Mouse (Mus musculus): Measurements from ENCODE around the gene Cnnm3. TPM values are rescaled to one million over a fixed set of nuclear protein-coding genes. Genes with fewer than 3 reads are reported as not detected.

The Cnnm3 gene
- polyA plus RNA-seq, 1 experiment from 2014 or later, result 3.2 TPM

DNA sequence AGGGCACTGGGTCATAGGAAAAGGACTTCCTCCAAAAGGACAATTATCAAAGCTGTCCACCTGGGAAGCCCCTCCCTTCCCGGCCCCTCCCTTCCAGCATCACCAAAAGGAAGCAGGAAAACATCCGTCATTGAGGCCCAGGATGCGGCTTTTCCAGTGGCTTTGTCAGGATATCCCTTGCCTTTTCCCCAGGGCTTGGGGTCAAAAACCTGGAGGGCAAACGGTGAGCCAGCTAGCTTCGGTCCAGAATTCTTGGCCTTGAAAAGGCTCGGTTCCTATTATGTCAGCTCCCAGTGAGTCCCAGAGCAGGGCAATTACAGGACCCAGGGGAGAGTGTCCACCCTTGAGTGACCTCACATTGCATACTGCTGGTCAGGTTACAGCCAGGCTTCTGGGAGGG is 49.2 kb downstream of the Cnnm3 start:
- Histone ChIP-seq H3K27ac (peak overlapping the region; percentile 21), H3K4me2 (no peak overlapping the region)
- 43% methylated on average over 6 of the region's 6 CpGs for WGBS

DNA sequence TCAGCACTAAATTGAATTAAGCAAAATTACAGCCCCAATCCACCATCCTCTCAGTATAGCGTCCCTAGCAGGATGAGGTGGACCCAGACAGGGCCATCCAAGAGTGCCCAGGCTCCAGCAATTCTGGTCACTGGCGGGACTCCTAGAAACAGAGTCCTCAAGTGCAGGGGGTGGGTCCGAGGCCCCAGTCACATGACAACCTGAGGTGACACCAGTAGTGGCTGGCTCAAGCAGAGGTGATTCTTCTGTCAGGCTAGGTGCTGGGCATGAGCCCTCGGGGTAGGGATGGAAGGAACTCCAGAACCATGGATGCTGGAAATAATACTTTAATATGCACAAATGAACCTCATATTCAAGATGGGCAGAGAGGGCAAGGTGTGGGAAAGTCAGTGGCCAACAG is 50.7 kb downstream of the Cnnm3 start:
- ATAC-seq (ENCODE audit: borderline replicate concordance, extremely low read depth, low FRiP score, low TSS enrichment), result no peak
- Histone ChIP-seq H3K9ac (no peak overlapping the region), H3K4me1 (peaks cover 29% of the 10 kb centered on the region), H3K27me3 (no peaks in the 10 kb centered on the region), H3K9me3 (no peaks in the 10 kb centered on the region), H3K36me3 (no peaks in the 10 kb centered on the region), H3K4me2 (no peak overlapping the region), H3K27ac (no peak overlapping the region), H3K4me3 (no peak overlapping the region)
- 51% methylated on average over 4 of the region's 4 CpGs for WGBS

More for the DNA sequence above, 49.2 kb downstream of the Cnnm3 start:
- H3K36me3 ChIP-seq, result no peaks in the 10 kb centered on the region
- H3K4me1 ChIP-seq, result peaks cover 23% of the 10 kb centered on the region
- ATAC-seq (ENCODE audit: borderline replicate concordance, extremely low read depth, low FRiP score, low TSS enrichment), result no peak
- H3K9me3 ChIP-seq, result no peaks in the 10 kb centered on the region
- no peak overlapping the region for H3K4me3 ChIP-seq
- H3K27me3 ChIP-seq, result no peaks in the 10 kb centered on the region
- H3K9ac ChIP-seq, result no peak overlapping the region

DNA sequence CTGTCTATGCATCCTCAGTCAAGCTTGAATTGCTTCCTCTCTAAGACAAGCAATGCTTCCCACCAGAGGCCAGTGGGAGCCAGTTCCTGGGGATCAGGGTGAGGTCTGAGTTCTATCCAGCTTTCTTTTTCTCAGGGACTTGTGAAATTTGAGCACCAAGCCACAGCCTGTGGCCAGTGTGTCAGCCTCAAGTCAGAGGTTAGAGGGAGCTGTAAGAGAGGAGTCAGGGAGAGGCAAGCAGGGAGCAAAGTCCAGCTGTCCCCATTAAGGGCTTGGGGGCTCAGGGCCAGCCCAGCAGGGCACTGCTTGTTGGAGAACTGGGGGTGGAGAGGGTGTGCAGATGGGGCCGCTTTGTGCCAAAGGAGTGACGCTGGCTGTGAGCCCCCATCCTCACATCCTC is 51.5 kb downstream of the Cnnm3 start:
- Histone ChIP-seq H3K9ac (no peak overlapping the region), H3K27me3 (no peaks in the 10 kb centered on the region), H3K4me2 (no peak overlapping the region), H3K9me3 (no peaks in the 10 kb centered on the region), H3K4me1 (peaks cover 35% of the 10 kb centered on the region), H3K27ac (no peak overlapping the region), H3K4me3 (no peak overlapping the region), H3K36me3 (no peaks in the 10 kb centered on the region)
- no peak for ATAC-seq (ENCODE audit: borderline replicate concordance, extremely low read depth, low FRiP score, low TSS enrichment)
- 74% methylated on average over 2 of the region's 2 CpGs for WGBS

DNA sequence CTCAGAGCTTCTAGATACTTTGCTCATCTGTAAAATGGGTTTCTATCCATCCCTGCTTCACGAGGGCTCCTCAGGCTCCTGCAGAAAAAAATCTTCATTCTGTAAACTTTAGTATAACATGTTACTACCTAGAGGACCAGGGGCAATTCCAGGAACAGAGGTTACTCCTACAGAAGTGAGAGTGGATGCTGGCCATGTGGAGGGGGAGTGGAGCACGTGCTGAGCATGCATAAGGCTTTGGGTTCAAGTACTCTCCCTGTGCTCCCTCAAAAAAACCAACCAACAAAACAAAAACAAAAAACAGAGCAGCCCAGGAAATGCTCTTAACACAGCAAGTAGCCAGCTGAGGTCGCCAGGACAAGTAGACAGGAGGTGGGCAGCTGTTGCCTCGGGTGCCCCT is 52.0 kb downstream of the Cnnm3 start:
- Histone ChIP-seq H3K4me3 (no peak overlapping the region), H3K36me3 (no peaks in the 10 kb centered on the region), H3K27ac (no peak overlapping the region), H3K9ac (no peak overlapping the region), H3K4me1 (peaks cover 38% of the 10 kb centered on the region), H3K4me2 (no peak overlapping the region), H3K27me3 (no peaks in the 10 kb centered on the region), H3K9me3 (no peaks in the 10 kb centered on the region)
- no peak for ATAC-seq (ENCODE audit: borderline replicate concordance, extremely low read depth, low FRiP score, low TSS enrichment)
- 68% methylated on average over 4 of the region's 4 CpGs for WGBS

DNA sequence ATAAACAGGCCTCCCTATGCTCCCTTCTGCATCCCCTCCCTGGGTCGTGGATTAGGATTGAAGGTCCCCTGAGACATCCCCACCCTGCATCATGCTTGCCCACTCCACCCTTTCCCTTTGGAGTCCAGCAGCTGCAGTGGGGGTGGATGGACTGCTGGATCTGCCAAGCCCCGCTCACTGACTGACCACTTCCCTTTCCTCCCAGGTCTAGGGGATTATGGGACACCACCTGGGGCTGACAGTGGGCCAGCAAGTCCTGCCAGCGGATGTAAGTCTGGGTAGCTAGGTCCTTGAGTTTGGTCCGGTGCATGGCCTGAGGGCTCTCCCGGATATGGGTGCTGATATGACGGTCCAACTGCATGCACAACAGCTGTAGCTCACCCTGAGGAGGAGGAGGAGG is 52.4 kb downstream of the Cnnm3 start:
- H3K27ac ChIP-seq, result no peak overlapping the region
- no peaks in the 10 kb centered on the region for H3K9me3 ChIP-seq
- no peak overlapping the region for H3K4me2 ChIP-seq
- peaks cover 38% of the 10 kb centered on the region for H3K4me1 ChIP-seq
- WGBS, result 74% methylated on average over 6 of the region's 6 CpGs
- no peak overlapping the region for H3K4me3 ChIP-seq
- H3K27me3 ChIP-seq, result no peaks in the 10 kb centered on the region
- no peak overlapping the region for H3K9ac ChIP-seq
- no peaks in the 10 kb centered on the region for H3K36me3 ChIP-seq
- no peak for ATAC-seq (ENCODE audit: borderline replicate concordance, extremely low read depth, low FRiP score, low TSS enrichment)

DNA sequence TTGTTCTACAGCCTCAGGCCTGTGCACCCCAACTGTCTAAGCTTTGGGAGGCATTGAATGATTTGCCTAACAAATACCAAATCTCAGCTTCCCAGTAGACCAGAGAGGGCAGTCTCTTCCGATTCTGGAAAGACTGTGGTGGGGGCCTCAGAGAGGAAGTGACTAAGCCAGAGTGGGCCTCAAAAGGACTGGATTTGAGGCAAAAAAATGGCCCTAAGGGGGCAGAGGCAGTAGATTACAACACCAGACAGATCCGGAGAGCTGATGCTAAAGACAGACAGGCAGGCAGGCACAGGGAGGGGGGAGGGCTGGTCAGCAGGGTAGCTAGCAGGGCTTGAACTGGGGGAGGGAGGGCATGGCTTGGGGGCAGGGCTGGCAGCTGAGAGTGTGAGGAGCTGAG is 54.8 kb downstream of the Cnnm3 start:
- ATAC-seq (ENCODE audit: borderline replicate concordance, extremely low read depth, low FRiP score, low TSS enrichment), result no peak
- Histone ChIP-seq H3K27ac (no peak overlapping the region), H3K27me3 (no peaks in the 10 kb centered on the region), H3K9me3 (no peaks in the 10 kb centered on the region), H3K9ac (no peak overlapping the region), H3K4me1 (peaks cover 43% of the 10 kb centered on the region), H3K36me3 (no peaks in the 10 kb centered on the region), H3K4me2 (no peak overlapping the region), H3K4me3 (no peak overlapping the region)
- 15% methylated on average over 2 of the region's 2 CpGs for WGBS

DNA sequence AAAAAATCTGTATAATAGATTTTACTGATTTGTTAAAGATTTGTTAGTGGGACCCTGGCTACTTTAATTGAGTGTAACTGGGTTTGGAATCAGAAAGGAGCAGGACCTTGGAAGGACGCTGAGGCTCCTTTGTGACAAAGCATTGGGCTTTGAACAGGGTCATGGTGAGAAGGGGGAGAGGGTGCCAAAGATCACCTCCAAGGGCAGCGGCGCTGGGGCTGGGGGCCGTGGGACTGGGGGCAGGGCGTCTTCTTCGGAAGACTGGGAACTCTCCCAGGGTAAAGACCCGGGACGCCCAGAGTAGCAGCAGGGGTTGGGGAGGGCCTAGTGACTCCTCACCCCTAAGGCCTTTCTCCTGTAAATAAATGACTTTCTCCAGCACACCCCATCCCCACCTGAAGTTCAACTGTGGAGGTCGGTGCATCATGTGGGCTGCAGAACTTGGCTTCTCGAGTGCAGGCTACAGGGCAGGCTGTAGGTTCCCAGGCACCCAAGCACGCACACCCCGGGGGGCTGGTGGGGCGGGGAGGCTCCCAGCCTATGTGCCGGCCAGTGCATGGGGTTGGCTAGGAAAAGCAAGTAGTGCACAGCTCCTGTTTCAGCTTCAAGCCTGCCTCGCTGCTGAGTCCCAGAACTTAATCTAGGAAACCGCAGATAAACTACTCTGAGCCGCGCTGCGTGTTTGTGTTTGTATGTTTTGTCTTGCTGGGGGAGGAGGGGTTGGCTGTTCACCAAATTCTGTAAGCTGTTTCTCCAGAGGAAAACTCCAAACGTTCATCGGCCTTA is 56.3 kb downstream of the Cnnm3 start:
- H3K4me2 ChIP-seq, result no peak overlapping the region
- peak; percentile 44; the same call in 1 of the 2 replicates for ATAC-seq (ENCODE audit: borderline replicate concordance, extremely low read depth, low FRiP score, low TSS enrichment)

DNA sequence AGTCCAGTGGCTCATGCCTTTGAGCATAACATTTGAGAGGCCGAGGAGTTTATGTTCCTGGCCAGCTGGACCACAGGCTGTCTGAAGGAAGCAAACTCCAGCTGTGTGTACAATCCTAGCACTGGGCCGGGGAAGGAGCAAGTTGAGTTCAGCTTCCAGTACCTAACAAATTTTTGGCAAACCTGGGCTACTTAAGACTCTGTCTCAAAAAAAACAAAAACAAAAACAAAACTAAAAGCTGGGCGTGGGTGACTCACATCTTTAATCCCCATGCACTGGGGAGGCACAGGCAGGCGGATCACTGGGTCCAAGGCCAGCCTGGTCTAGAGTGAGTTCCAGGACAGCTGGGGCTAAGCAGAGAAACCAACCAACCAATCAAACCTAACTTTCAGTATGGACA is 57.1 kb downstream of the Cnnm3 start:
- H3K27ac ChIP-seq, result peak overlapping the region; percentile 59
- no peak overlapping the region for H3K9ac ChIP-seq
- no peak for ATAC-seq (ENCODE audit: borderline replicate concordance, extremely low read depth, low FRiP score, low TSS enrichment)
- H3K4me3 ChIP-seq, result no peak overlapping the region
- WGBS, result 47% methylated on average over 4 of the region's 4 CpGs
- no peak overlapping the region for H3K4me2 ChIP-seq
- no peaks in the 10 kb centered on the region for H3K9me3 ChIP-seq
- H3K27me3 ChIP-seq, result no peaks in the 10 kb centered on the region
- no peaks in the 10 kb centered on the region for H3K36me3 ChIP-seq
- peaks cover 57% of the 10 kb centered on the region for H3K4me1 ChIP-seq

More for the DNA sequence above, 56.3 kb downstream of the Cnnm3 start:
- Histone ChIP-seq H3K9me3 (no peaks in the 10 kb centered on the region), H3K4me1 (peaks cover 49% of the 10 kb centered on the region), H3K4me3 (no peak overlapping the region), H3K36me3 (no peaks in the 10 kb centered on the region), H3K27ac (peak overlapping the region; percentile 59), H3K9ac (no peak overlapping the region), H3K27me3 (no peaks in the 10 kb centered on the region)
- 35% methylated on average over 21 of the region's 21 CpGs for WGBS

DNA sequence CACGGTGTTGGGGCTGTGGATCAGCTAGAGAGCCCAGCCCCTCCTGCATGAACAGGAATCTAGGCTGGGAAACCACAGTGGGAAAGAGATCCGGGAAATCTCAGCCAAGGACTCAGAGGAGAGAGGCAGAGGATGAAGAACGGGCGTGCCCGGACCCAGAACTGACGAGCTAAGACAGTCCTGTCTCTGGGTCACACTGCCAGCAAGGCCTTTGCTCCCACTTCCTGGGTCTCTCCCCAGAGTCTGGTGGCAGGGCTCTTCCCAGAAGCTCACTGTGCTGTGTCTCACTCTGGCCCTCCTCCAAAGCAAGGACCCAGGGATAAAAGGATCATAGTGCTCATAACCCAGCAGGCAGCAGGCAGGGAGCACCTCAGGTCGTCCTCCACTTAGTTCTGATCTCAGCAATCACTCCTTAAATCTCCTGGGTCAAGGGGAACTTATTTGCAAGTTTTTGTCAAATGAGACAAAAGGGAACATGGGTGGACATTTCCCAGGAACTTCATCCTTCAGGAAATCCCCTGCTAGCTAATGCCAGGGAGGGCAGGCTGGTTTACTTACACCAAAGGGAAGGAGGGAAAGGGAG is 58.1 kb downstream of the Cnnm3 start:
- no peak overlapping the region for H3K9ac ChIP-seq
- ATAC-seq (ENCODE audit: borderline replicate concordance, extremely low read depth, low FRiP score, low TSS enrichment), result no peak
- WGBS, result 50% methylated on average over 7 of the region's 7 CpGs
- H3K36me3 ChIP-seq, result no peaks in the 10 kb centered on the region
- H3K27me3 ChIP-seq, result no peaks in the 10 kb centered on the region
- H3K9me3 ChIP-seq, result no peaks in the 10 kb centered on the region
- peak overlapping the region; percentile 59 for H3K27ac ChIP-seq
- no peak overlapping the region for H3K4me3 ChIP-seq
- peaks cover 67% of the 10 kb centered on the region for H3K4me1 ChIP-seq
- H3K4me2 ChIP-seq, result no peak overlapping the region

DNA sequence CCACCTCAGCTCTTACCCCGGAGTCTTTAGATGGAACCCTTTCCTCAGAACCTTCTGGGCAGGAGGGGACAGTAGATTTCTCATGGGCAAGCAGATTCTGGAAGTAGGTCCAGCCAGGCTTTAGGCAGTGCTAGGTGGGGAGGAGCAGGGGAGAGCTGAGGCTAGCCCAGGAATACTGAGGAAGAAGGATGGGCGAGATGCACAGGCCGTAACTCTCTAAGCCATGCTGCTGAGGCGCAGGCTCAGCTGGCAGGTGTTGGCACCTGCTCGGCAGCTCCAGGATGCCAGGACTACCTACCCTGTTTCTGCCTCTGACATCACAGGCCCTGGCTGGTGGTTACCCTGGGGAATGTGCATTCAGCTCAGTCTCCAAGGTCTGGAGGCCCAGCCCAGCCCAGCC is 58.7 kb downstream of the Cnnm3 start:
- H3K9ac ChIP-seq, result no peak overlapping the region
- H3K27me3 ChIP-seq, result no peaks in the 10 kb centered on the region
- peaks cover 71% of the 10 kb centered on the region for H3K4me1 ChIP-seq
- no peaks in the 10 kb centered on the region for H3K36me3 ChIP-seq
- no peak overlapping the region for H3K4me2 ChIP-seq
- no peaks in the 10 kb centered on the region for H3K9me3 ChIP-seq
- H3K27ac ChIP-seq, result peak overlapping the region; percentile 59; the same call in 1 of the 2 replicates
- WGBS, result 84% methylated on average over 5 of the region's 5 CpGs
- no peak for ATAC-seq (ENCODE audit: borderline replicate concordance, extremely low read depth, low FRiP score, low TSS enrichment)
- no peak overlapping the region for H3K4me3 ChIP-seq

DNA sequence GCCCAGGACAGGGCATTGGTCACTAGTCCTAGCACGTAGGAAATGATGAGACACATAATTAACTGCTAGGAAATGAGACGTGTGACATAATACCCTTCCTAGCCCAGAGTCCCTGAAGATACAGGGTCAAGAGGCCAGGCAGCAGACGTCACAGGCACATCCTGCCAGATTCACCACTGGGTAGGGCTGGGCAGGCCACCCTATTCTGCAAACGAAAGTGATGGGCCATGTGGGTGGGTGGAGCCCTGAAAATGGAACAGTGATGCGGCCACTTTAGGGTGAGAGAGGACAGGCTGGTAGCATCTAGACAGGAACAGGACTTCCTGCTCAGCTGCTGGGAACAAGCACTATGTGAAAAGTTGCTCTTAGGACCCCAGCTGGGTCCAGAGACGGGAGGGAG is 60.0 kb downstream of the Cnnm3 start:
- Histone ChIP-seq H3K4me1 (peaks cover 77% of the 10 kb centered on the region), H3K36me3 (no peaks in the 10 kb centered on the region), H3K4me3 (no peak overlapping the region), H3K27me3 (no peaks in the 10 kb centered on the region), H3K9ac (no peak overlapping the region), H3K27ac (peak overlapping the region; percentile 17; the same call in 1 of the 2 replicates), H3K9me3 (no peaks in the 10 kb centered on the region), H3K4me2 (no peak overlapping the region)
- WGBS, result 34% methylated on average over 6 of the region's 6 CpGs
- no peak for ATAC-seq (ENCODE audit: borderline replicate concordance, extremely low read depth, low FRiP score, low TSS enrichment)

DNA sequence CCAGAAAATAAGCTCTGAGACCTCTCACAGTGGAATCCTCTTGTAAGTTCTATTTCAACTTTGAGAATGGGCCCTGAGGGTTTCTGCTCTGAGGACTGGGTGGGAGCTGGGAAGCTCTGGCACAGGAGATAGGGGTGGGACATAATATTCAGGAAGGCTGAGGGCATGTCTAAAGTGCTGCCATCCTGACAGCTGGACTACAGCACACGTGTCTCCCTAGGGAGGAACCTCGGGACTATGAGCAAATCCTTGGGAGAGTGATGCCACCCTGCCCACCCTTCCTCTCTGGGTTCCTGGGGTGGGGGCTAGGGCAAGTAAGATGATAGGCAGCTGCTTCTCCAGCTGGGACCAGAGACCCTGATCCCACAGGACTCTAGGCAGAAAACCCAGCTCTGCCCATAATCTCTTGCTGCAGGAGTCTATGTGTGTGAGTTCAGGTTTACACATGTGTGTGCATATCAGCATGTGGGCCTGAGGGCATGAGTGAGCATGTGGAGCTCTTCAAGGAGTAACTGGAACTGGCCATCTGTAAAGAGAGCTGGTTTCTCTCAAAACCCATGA is 60.6 kb downstream of the Cnnm3 start:
- no peak for ATAC-seq (ENCODE audit: borderline replicate concordance, extremely low read depth, low FRiP score, low TSS enrichment)
- no peak overlapping the region for H3K4me3 ChIP-seq
- H3K9me3 ChIP-seq, result no peaks in the 10 kb centered on the region
- peak overlapping the region; percentile 17; the same call in 1 of the 2 replicates for H3K27ac ChIP-seq
- H3K9ac ChIP-seq, result no peak overlapping the region
- no peaks in the 10 kb centered on the region for H3K27me3 ChIP-seq
- peaks cover 77% of the 10 kb centered on the region for H3K4me1 ChIP-seq
- no peaks in the 10 kb centered on the region for H3K36me3 ChIP-seq
- H3K4me2 ChIP-seq, result no peak overlapping the region
- 68% methylated on average over 2 of the region's 2 CpGs for WGBS

Data from lung, embryonic 15.5 days (tissue).